Mouse (Mus musculus): ENCODE measurements around the gene Tnfaip2. TPM values are rescaled to one million over a fixed set of nuclear protein-coding genes. Genes with fewer than 3 reads are reported as not detected.
A peak's percentile ranks its signal among the peaks of the same experiment; 100 is the strongest.

Gene Tnfaip2
- polyA plus RNA-seq, 1 experiment from 2014 or later, result 0.79 TPM

DNA sequence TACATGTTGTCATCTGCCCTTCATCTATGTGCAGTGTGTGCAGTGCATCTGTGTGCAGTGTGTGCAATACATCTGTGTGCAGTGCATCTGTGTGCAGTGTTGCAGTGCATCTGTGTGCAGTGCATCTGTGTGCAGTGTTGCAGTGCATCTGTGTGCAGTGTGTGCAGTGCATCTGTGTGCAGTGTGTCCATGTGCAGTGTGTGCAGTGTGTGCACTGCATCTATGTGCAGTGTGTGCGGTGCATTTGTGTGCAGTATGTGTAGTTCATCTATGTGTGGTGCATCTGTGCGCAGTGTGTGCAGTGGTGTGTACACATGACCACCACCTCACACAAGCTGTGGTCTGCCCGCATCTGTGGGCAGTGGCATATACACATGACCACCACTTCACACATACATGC lies 24.1 kb downstream of the Tnfaip2 start:
- DNase-seq (ENCODE audit: low spot score) (no peak), ATAC-seq (ENCODE audit: low FRiP score) (no peak)
- no peaks in the 10 kb centered on the region for H3K27me3 ChIP-seq (ENCODE audit: control insufficient read depth, insufficient read depth, low read length)
- H3K27ac ChIP-seq, result no peak overlapping the region
- H3K9ac ChIP-seq, result no peak overlapping the region
- H3K4me1 ChIP-seq (replicated peaks; ENCODE audit: control insufficient read depth, insufficient read depth, low read length), result no peaks in the 10 kb centered on the region
- WGBS, result 96% methylated on average over 3 of the region's 3 CpGs
- no peak overlapping the region for H3K4me2 ChIP-seq (replicated peaks)
- H3K9me3 ChIP-seq (ENCODE audit: control insufficient read depth, low read length), result no peaks in the 10 kb centered on the region
- no peak overlapping the region for H3K4me3 ChIP-seq (replicated peaks; ENCODE audit: low read length)
- H3K36me3 ChIP-seq (replicated peaks; ENCODE audit: control insufficient read depth, insufficient read depth), result no peaks in the 10 kb centered on the region

GRCm38 (mm10) chr12:111468206-111468605 lies 25.9 kb downstream of the Tnfaip2 start:
- no peak overlapping the region for H3K27ac ChIP-seq
- no peak overlapping the region for H3K4me2 ChIP-seq (replicated peaks)
- 53% methylated on average over 7 of the region's 7 CpGs for WGBS
- no peak overlapping the region for H3K4me3 ChIP-seq (replicated peaks; ENCODE audit: low read length)
- no peaks in the 10 kb centered on the region for H3K27me3 ChIP-seq (ENCODE audit: control insufficient read depth, insufficient read depth, low read length)
- ATAC-seq (ENCODE audit: low FRiP score) (no peak), DNase-seq (ENCODE audit: low spot score) (no peak)
- no peaks in the 10 kb centered on the region for H3K36me3 ChIP-seq (replicated peaks; ENCODE audit: control insufficient read depth, insufficient read depth)
- H3K9ac ChIP-seq, result peak overlapping the region; percentile 16; the same call in 1 of the 2 replicates
- H3K9me3 ChIP-seq (ENCODE audit: control insufficient read depth, low read length), result no peaks in the 10 kb centered on the region
- no peaks in the 10 kb centered on the region; the same call in 1 of the 2 replicates for H3K4me1 ChIP-seq (replicated peaks; ENCODE audit: control insufficient read depth, insufficient read depth, low read length)

GRCm38 (mm10) chr12:111469507-111469906 lies 27.2 kb downstream of the Tnfaip2 start:
- no peaks in the 10 kb centered on the region; the same call in 1 of the 2 replicates for H3K4me1 ChIP-seq (replicated peaks; ENCODE audit: control insufficient read depth, insufficient read depth, low read length)
- no peaks in the 10 kb centered on the region for H3K27me3 ChIP-seq (ENCODE audit: control insufficient read depth, insufficient read depth, low read length)
- WGBS, result 6% methylated on average over 8 of the region's 8 CpGs
- H3K36me3 ChIP-seq (replicated peaks; ENCODE audit: control insufficient read depth, insufficient read depth), result no peaks in the 10 kb centered on the region
- DNase-seq (ENCODE audit: low spot score) (peak; percentile 77), ATAC-seq (ENCODE audit: low FRiP score) (no peak)
- H3K4me2 ChIP-seq (replicated peaks), result no peak overlapping the region
- H3K9me3 ChIP-seq (ENCODE audit: control insufficient read depth, low read length), result no peaks in the 10 kb centered on the region
- H3K4me3 ChIP-seq (replicated peaks; ENCODE audit: low read length), result no peak overlapping the region
- H3K9ac ChIP-seq, result no peak overlapping the region
- no peak overlapping the region for H3K27ac ChIP-seq

- DNase-seq (ENCODE audit: low spot score), result no peak
- Histone ChIP-seq H3K36me3 (replicated peaks; ENCODE audit: control insufficient read depth, insufficient read depth) (no peaks in the 10 kb centered on the region), H3K4me3 (replicated peaks; ENCODE audit: low read length) (no peak overlapping the region), H3K4me1 (replicated peaks; ENCODE audit: control insufficient read depth, insufficient read depth, low read length) (no peaks in the 10 kb centered on the region; the same call in 1 of the 2 replicates), H3K4me2 (replicated peaks) (no peak overlapping the region), H3K9me3 (ENCODE audit: control insufficient read depth, low read length) (no peaks in the 10 kb centered on the region), H3K27ac (no peak overlapping the region), H3K27me3 (ENCODE audit: control insufficient read depth, insufficient read depth, low read length) (no peaks in the 10 kb centered on the region), H3K9ac (no peak overlapping the region)
- ATAC-seq (ENCODE audit: low FRiP score), result no peak
- WGBS, result 79% methylated on average over 1 of the region's 1 CpGs
Measured at GRCm38 (mm10) chr12:111471119-111471518, 28.9 kb downstream of the Tnfaip2 start.

- no peaks in the 10 kb centered on the region; the same call in 1 of the 2 replicates for H3K4me1 ChIP-seq (replicated peaks; ENCODE audit: control insufficient read depth, insufficient read depth, low read length)
- ATAC-seq (ENCODE audit: low FRiP score), result no peak
- WGBS, result 89% methylated on average over 3 of the region's 3 CpGs
Measured at GRCm38 (mm10) chr12:111471721-111472120, 29.5 kb downstream of the Tnfaip2 start.

GRCm38 (mm10) chr12:111472886-111473285 lies 30.6 kb downstream of the Tnfaip2 start:
- H3K4me2 ChIP-seq (replicated peaks), result no peak overlapping the region
- no peaks in the 10 kb centered on the region for H3K27me3 ChIP-seq (ENCODE audit: control insufficient read depth, insufficient read depth, low read length)
- no peak overlapping the region for H3K9ac ChIP-seq
- ATAC-seq (ENCODE audit: low FRiP score), result no peak
- no peak for DNase-seq (ENCODE audit: low spot score)
- H3K36me3 ChIP-seq (replicated peaks; ENCODE audit: control insufficient read depth, insufficient read depth), result no peaks in the 10 kb centered on the region
- H3K4me3 ChIP-seq (replicated peaks; ENCODE audit: low read length), result no peak overlapping the region
- no peaks in the 10 kb centered on the region; the same call in 1 of the 2 replicates for H3K4me1 ChIP-seq (replicated peaks; ENCODE audit: control insufficient read depth, insufficient read depth, low read length)
- H3K27ac ChIP-seq, result no peak overlapping the region
- H3K9me3 ChIP-seq (ENCODE audit: control insufficient read depth, low read length), result 0 out of 2 replicates have a peak, but pooled peaks cover 8% of the 10 kb centered on the region
- WGBS, result 44% methylated on average over 5 of the region's 5 CpGs

More at GRCm38 (mm10) chr12:111471721-111472120, 29.5 kb downstream of the Tnfaip2 start:
- no peak overlapping the region for H3K4me3 ChIP-seq (replicated peaks; ENCODE audit: low read length)
- H3K9ac ChIP-seq, result no peak overlapping the region
- no peaks in the 10 kb centered on the region for H3K27me3 ChIP-seq (ENCODE audit: control insufficient read depth, insufficient read depth, low read length)
- no peaks in the 10 kb centered on the region for H3K36me3 ChIP-seq (replicated peaks; ENCODE audit: control insufficient read depth, insufficient read depth)
- 0 out of 2 replicates have a peak, but pooled peaks cover under 1% of the 10 kb centered on the region for H3K9me3 ChIP-seq (ENCODE audit: control insufficient read depth, low read length)
- H3K27ac ChIP-seq, result no peak overlapping the region
- no peak overlapping the region for H3K4me2 ChIP-seq (replicated peaks)
- DNase-seq (ENCODE audit: low spot score), result no peak

DNA sequence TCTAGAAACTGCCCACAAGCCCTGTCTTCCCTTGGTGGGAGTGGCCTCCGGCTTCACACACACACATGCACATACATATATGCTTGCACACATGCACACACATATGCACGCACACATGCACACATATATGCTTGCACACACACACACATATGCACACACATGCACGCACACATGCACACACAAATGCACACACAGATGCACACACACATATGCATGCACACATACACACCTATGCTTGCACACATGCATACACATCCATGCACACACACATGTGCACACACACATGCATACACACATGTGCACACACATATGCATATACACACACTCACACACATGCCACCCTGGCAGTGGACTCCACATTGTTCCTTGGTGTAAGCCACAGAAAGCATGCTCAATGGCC lies 32.1 kb downstream of the Tnfaip2 start:
- Histone ChIP-seq H3K4me3 (replicated peaks; ENCODE audit: low read length) (no peak overlapping the region), H3K27me3 (ENCODE audit: control insufficient read depth, insufficient read depth, low read length) (no peaks in the 10 kb centered on the region), H3K4me1 (replicated peaks; ENCODE audit: control insufficient read depth, insufficient read depth, low read length) (no peaks in the 10 kb centered on the region; the same call in 1 of the 2 replicates), H3K36me3 (replicated peaks; ENCODE audit: control insufficient read depth, insufficient read depth) (no peaks in the 10 kb centered on the region), H3K9me3 (ENCODE audit: control insufficient read depth, low read length) (0 out of 2 replicates have a peak, but pooled peaks cover 8% of the 10 kb centered on the region), H3K4me2 (replicated peaks) (no peak overlapping the region), H3K27ac (no peak overlapping the region), H3K9ac (no peak overlapping the region)
- 95% methylated on average over 3 of the region's 3 CpGs for WGBS
- no peak for ATAC-seq (ENCODE audit: low FRiP score)
- DNase-seq (ENCODE audit: low spot score), result no peak

DNA sequence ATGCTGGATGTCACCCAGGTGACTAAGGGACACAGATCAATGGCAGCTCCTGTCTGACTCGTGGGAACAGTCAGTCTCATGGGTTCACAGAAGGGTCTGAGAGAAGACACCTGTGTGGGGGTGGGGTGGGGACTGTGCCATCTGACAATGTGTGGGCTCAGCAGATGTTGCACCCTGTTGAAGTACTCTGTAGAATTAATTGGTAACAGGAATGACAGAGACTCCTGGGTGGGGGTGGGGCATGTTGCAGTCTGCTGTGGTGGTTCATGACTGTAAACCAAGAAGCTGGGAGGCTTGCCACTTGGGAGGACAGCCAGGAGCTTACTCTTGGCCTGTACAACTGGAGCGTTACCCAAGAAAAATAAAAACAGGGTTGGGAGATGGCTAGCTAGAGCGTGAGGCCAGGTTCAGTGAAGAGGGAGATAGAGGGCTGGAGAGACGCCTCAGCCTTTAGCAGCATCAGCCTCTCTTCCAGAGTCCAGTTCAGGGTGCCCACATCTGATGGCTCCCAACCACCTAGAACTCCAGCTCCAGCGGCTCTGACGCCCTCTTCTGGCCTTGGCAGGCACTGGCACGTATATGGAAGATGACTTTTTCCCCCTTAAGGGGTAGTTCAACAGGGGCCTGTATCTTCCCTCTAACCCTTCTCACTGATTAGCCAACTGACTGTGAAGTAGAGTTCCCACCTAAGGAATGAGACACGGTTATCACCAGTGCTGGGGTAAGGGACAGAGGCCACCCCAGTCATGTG lies 32.8 kb downstream of the Tnfaip2 start:
- DNase-seq (ENCODE audit: low spot score), result no peak
- H3K4me1 ChIP-seq (replicated peaks; ENCODE audit: control insufficient read depth, insufficient read depth, low read length), result no peaks in the 10 kb centered on the region; the same call in 1 of the 2 replicates
- whole genome bisulfite sequencing, result 54% methylated on average over 8 of the region's 8 CpGs
- H3K4me3 ChIP-seq (replicated peaks; ENCODE audit: low read length), result no peak overlapping the region
- 0 out of 2 replicates have a peak, but pooled peaks cover 8% of the 10 kb centered on the region for H3K9me3 ChIP-seq (ENCODE audit: control insufficient read depth, low read length)
- H3K9ac ChIP-seq, result no peak overlapping the region
- no peak overlapping the region for H3K27ac ChIP-seq
- H3K27me3 ChIP-seq (ENCODE audit: control insufficient read depth, insufficient read depth, low read length), result no peaks in the 10 kb centered on the region
- no peak for ATAC-seq (ENCODE audit: low FRiP score)
- H3K36me3 ChIP-seq (replicated peaks; ENCODE audit: control insufficient read depth, insufficient read depth), result no peaks in the 10 kb centered on the region
- H3K4me2 ChIP-seq (replicated peaks), result no peak overlapping the region

DNA sequence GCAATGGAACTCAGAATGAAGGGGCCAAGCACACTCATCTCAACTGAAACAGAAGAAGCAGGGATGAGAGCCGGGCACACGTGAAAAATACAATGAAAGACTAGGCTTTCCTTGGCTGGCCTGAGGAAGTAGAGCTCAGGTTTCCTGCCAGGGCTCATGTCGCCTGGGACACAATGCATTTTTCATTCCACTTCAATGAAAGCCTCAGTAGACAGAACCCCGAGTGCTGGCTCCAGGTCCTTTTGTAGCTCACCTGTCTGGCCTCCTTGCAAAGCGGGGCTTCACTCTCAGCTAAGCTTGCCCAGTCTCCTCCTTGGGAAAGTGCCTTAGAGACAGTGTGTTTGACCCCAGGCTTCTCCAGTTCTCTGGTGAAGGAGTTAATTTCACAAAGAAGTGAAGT lies 36.7 kb downstream of the Tnfaip2 start:
- peaks cover 11% of the 10 kb centered on the region for H3K27me3 ChIP-seq (ENCODE audit: control insufficient read depth, insufficient read depth, low read length)
- ATAC-seq (ENCODE audit: low FRiP score), result no peak
- WGBS, result 67% methylated on average over 5 of the region's 5 CpGs

More for the DNA sequence above, 36.7 kb downstream of the Tnfaip2 start:
- DNase-seq (ENCODE audit: low spot score), result no peak
- H3K4me2 ChIP-seq (replicated peaks), result no peak overlapping the region
- H3K4me3 ChIP-seq (replicated peaks; ENCODE audit: low read length), result no peak overlapping the region
- H3K4me1 ChIP-seq (replicated peaks; ENCODE audit: control insufficient read depth, insufficient read depth, low read length), result no peaks in the 10 kb centered on the region; the same call in 1 of the 2 replicates
- H3K27ac ChIP-seq, result no peak overlapping the region
- no peak overlapping the region for H3K9ac ChIP-seq
- no peaks in the 10 kb centered on the region for H3K36me3 ChIP-seq (replicated peaks; ENCODE audit: control insufficient read depth, insufficient read depth)
- 0 out of 2 replicates have a peak, but pooled peaks cover 8% of the 10 kb centered on the region for H3K9me3 ChIP-seq (ENCODE audit: control insufficient read depth, low read length)

All from hindbrain, embryonic 14.5 days (tissue).